Mouse (Mus musculus): ENCODE measurements around the gene Foxn1. TPM values are rescaled to one million over a fixed set of nuclear protein-coding genes. Genes with fewer than 3 reads are reported as not detected.

Foxn1 gene
- total and polyA plus RNA-seq, 2 experiments from 2014 or later = not detected

DNA sequence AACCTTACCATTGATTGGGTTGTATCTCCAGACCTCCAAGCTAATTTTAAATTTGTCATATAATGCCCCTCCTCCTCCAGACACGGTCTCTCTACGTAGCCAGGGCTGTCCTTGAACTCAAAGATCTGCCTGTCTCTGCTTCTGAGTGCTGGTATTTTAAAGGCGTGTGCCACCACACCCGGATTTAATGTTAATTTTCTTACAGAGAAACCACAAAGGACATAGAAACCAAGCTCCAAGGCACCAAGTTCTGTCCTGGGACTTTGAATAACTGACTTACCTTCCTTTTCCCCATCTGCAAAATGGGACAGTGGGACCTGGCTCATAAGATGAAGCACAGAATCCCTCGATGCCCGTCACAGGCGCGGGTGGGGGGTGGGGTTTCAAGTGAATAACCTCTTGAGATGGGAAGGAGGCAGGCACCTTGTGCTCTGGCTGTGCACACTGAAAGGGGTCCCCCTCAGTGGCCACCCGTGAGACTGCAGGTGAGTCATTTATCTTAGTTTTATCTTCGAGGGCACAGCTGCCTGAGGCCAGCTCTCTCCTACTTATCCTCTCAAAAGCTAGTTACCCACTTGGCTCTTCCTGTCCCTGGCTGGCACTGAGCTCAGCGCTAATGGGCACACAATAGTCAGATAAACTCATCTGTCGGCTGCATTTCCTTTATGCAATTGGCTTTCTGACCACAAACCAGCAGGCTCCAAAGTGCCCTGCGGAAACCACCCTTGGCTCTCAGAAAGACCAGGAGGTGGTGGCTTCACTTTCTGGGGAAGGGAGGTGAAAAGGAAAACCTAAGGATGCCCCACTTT, 35.0 kb upstream of the Foxn1 start:
- Histone ChIP-seq H3K27me3 (ENCODE audit: control insufficient read depth, insufficient read depth, low read length) (peaks cover 23% of the 10 kb centered on the region; the same call in 1 of the 2 replicates), H3K36me3 (replicated peaks; ENCODE audit: control insufficient read depth, insufficient read depth, low read length) (no peaks in the 10 kb centered on the region), H3K4me2 (ENCODE audit: low read depth, low read length) (no peak overlapping the region), H3K9ac (replicated peaks; ENCODE audit: low read depth, low read length) (no peak overlapping the region), H3K9me3 (replicated peaks; ENCODE audit: control insufficient read depth, low read length) (no peaks in the 10 kb centered on the region), H3K4me3 (ENCODE audit: low read depth, low read length) (no peak overlapping the region), H3K4me1 (ENCODE audit: control insufficient read depth, insufficient read depth) (no peaks in the 10 kb centered on the region), H3K27ac (ENCODE audit: low read depth) (no peak overlapping the region)
- TF ChIP-seq CTCF (IDR thresholded peaks at IDR 0.05; ENCODE audit: low read depth) (no peak), EP300 (IDR thresholded peaks at IDR 0.05; ENCODE audit: low read depth) (no peak)
- ATAC-seq (ENCODE audit: insufficient read depth, low read depth) = no peak
- DNase-seq (ENCODE audit: low spot score) = no peak
- 50% methylated on average over 13 of the region's 13 CpGs for WGBS

DNA sequence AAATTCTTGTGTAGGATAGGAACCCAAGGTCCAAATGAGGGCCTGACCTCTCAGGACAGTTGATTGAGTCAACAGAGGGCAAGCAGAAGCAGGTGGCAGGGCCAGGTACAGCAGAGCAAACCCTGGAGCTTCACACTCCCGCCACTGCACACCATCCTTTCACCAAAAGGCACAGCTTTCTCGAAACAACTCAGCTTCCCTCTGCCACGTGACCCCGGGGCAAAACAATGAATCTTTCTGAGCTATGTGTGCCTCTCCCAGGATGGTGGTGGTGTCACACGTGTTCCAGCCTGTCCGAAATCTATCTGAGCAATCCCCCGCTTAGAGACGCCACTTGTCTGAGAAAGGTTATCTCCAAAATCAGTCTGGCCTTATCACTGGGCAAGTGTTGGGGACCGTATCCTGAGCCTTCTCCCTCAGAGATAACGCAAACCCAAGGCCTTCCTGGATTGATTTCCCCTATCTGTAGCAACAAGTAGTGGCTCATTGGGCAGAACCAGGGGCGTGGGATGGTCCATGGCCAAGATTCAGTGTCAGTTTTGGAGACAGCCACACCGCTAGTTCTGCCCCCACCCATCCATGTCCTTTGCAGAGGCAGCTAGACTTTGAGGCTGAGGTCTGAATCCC, 34.0 kb upstream of the Foxn1 start:
- Histone ChIP-seq H3K4me3 (ENCODE audit: low read depth, low read length) (no peak overlapping the region), H3K36me3 (replicated peaks; ENCODE audit: control insufficient read depth, insufficient read depth, low read length) (no peaks in the 10 kb centered on the region), H3K4me2 (ENCODE audit: low read depth, low read length) (no peak overlapping the region), H3K9me3 (replicated peaks; ENCODE audit: control insufficient read depth, low read length) (no peaks in the 10 kb centered on the region), H3K27ac (ENCODE audit: low read depth) (no peak overlapping the region), H3K9ac (replicated peaks; ENCODE audit: low read depth, low read length) (no peak overlapping the region), H3K4me1 (ENCODE audit: control insufficient read depth, insufficient read depth) (no peaks in the 10 kb centered on the region), H3K27me3 (ENCODE audit: control insufficient read depth, insufficient read depth, low read length) (peaks cover 23% of the 10 kb centered on the region; the same call in 1 of the 2 replicates)
- WGBS = 52% methylated on average over 12 of the region's 12 CpGs
- no peak for TF ChIP-seq EP300 (IDR thresholded peaks at IDR 0.05; ENCODE audit: low read depth)
- DNase-seq (ENCODE audit: low spot score) (no peak), ATAC-seq (ENCODE audit: insufficient read depth, low read depth) (no peak)

DNA sequence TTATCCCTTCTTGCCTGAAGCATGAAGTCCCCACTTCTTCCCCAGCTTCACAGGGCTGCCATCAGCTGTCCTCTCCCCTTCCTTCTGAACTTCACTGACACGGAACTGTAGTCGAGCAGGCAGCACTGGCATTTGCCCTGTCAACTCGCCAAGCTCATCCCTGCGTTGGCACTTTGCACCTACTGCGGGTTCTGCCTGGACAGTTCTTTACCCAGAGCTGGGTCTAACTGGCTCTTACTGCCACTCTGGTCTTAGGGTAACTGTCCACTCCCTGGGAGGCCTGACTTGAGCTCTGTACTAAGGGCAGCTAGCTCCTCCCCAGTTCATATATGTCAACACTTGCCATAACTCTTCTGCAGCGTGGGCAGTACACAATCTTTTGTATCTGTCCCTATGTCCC, 30.5 kb upstream of the Foxn1 start:
- H3K4me3 ChIP-seq (ENCODE audit: low read depth, low read length) = no peak overlapping the region
- peaks cover 10% of the 10 kb centered on the region; the same call in 1 of the 2 replicates for H3K27me3 ChIP-seq (ENCODE audit: control insufficient read depth, insufficient read depth, low read length)
- no peaks in the 10 kb centered on the region for H3K4me1 ChIP-seq (ENCODE audit: control insufficient read depth, insufficient read depth)
- no peaks in the 10 kb centered on the region for H3K9me3 ChIP-seq (replicated peaks; ENCODE audit: control insufficient read depth, low read length)
- H3K4me2 ChIP-seq (ENCODE audit: low read depth, low read length) = no peak overlapping the region
- no peak for DNase-seq (ENCODE audit: low spot score)
- 71% methylated on average over 6 of the region's 6 CpGs for WGBS
- ATAC-seq (ENCODE audit: insufficient read depth, low read depth) = no peak
- H3K36me3 ChIP-seq (replicated peaks; ENCODE audit: control insufficient read depth, insufficient read depth, low read length) = no peaks in the 10 kb centered on the region
- TF ChIP-seq CTCF (IDR thresholded peaks at IDR 0.05; ENCODE audit: low read depth) = no peak
- TF ChIP-seq EP300 (IDR thresholded peaks at IDR 0.05; ENCODE audit: low read depth) = no peak
- H3K27ac ChIP-seq (ENCODE audit: low read depth) = no peak overlapping the region
- H3K9ac ChIP-seq (replicated peaks; ENCODE audit: low read depth, low read length) = no peak overlapping the region

DNA sequence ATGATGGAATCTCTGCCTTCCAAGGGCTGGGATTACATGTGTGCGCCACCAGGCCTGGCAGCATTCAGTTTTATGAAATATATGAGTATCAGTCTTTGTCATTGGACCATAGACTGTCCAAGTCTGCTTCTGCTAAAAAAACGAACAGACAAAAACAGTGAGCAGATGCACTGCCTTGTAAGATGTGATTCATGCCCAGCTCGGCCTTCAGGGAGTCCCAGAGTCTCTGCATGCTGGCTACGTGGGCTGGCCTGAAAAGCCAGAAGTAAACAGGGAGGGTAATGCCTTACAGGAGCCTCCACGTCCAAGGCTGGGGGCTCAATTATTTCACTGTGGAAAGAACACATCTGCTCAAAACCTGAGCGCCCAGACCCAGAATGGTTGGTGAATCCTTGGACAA, 26.5 kb upstream of the Foxn1 start:
- DNase-seq (ENCODE audit: low spot score) (no peak), ATAC-seq (ENCODE audit: insufficient read depth, low read depth) (no peak)
- no peak overlapping the region for H3K4me3 ChIP-seq (ENCODE audit: low read depth, low read length)
- H3K9ac ChIP-seq (replicated peaks; ENCODE audit: low read depth, low read length) = no peak overlapping the region
- H3K36me3 ChIP-seq (replicated peaks; ENCODE audit: control insufficient read depth, insufficient read depth, low read length) = no peaks in the 10 kb centered on the region
- no peaks in the 10 kb centered on the region for H3K27me3 ChIP-seq (ENCODE audit: control insufficient read depth, insufficient read depth, low read length)
- WGBS = 65% methylated on average over 6 of the region's 6 CpGs
- H3K4me2 ChIP-seq (ENCODE audit: low read depth, low read length) = no peak overlapping the region
- no peak for TF ChIP-seq EP300 (IDR thresholded peaks at IDR 0.05; ENCODE audit: low read depth)
- no peaks in the 10 kb centered on the region for H3K4me1 ChIP-seq (ENCODE audit: control insufficient read depth, insufficient read depth)
- H3K27ac ChIP-seq (ENCODE audit: low read depth) = no peak overlapping the region
- H3K9me3 ChIP-seq (replicated peaks; ENCODE audit: control insufficient read depth, low read length) = no peaks in the 10 kb centered on the region

DNA sequence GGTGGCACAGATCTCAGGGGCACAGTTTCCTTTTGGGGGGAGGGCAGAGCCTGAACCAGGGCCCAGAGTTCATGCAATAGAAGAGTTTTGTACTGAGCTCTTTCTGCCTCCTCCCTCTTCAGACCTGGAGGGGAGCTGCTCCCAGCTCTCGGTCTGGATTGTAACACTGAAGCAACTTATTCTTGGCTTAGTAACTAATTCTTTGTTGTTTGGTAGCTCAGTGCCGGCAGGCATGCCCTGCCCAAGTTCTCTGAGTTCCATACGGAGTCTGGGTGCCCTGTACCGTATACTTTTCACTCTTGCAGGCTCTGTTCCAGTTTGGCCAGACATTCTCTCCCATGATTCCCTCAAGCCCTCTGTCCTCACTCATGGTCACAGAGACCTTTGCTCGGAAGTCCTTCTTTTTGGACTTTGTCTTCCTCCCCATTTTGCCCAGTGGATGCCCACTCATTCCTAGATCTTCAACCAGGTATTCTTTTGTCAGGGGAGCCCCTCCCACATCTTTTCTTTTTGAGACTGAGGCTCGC, 26.0 kb upstream of the Foxn1 start:
- Histone ChIP-seq H3K27ac (ENCODE audit: low read depth) (no peak overlapping the region), H3K36me3 (replicated peaks; ENCODE audit: control insufficient read depth, insufficient read depth, low read length) (no peaks in the 10 kb centered on the region), H3K27me3 (ENCODE audit: control insufficient read depth, insufficient read depth, low read length) (no peaks in the 10 kb centered on the region), H3K9me3 (replicated peaks; ENCODE audit: control insufficient read depth, low read length) (no peaks in the 10 kb centered on the region), H3K4me3 (ENCODE audit: low read depth, low read length) (no peak overlapping the region), H3K4me2 (ENCODE audit: low read depth, low read length) (no peak overlapping the region), H3K4me1 (ENCODE audit: control insufficient read depth, insufficient read depth) (no peaks in the 10 kb centered on the region), H3K9ac (replicated peaks; ENCODE audit: low read depth, low read length) (no peak overlapping the region)
- TF ChIP-seq EP300 (IDR thresholded peaks at IDR 0.05; ENCODE audit: low read depth) = no peak
- no peak for TF ChIP-seq CTCF (IDR thresholded peaks at IDR 0.05; ENCODE audit: low read depth)
- ATAC-seq (ENCODE audit: insufficient read depth, low read depth) (no peak), DNase-seq (ENCODE audit: low spot score) (no peak)
- 70% methylated on average over 6 of the region's 6 CpGs for WGBS
